Mouse (Mus musculus): Measurements from ENCODE around the gene Zmynd15.
"Not testable (repeated sequence)": the region's sequence is repeated elsewhere in the genome, so short reads cannot be mapped to it uniquely, and the experiment has no call there.

Zmynd15 gene

GRCm38 (mm10) chr11:70447373-70447772 lies 11.9 kb upstream of the Zmynd15 start:
- DNase-seq (ENCODE audit: low spot score) = no peak

GRCm38 (mm10) chr11:70450926-70451325 lies 8.3 kb upstream of the Zmynd15 start:
- DNase-seq (ENCODE audit: low spot score) = no peak

GRCm38 (mm10) chr11:70451797-70452498 lies 7.3 kb upstream of the Zmynd15 start, which contains the start of gene Med11:
Gene Med11 (plus strand): TSS chr11:70451919.
- DNase-seq (ENCODE audit: low spot score) = peak; percentile 96

GRCm38 (mm10) chr11:70453261-70454044 lies 5.8 kb upstream of the Zmynd15 start:
- no peak for DNase-seq (ENCODE audit: low spot score)

- peak; percentile 60 for DNase-seq (ENCODE audit: low spot score)
These were observed 418 bp downstream of the Zmynd15 start, which contains the start of gene Cxcl16 for GRCm38 (mm10) chr11:70459601-70460101. Gene Cxcl16 (minus strand): TSS chr11:70459984.

- no peak for DNase-seq (ENCODE audit: low spot score)
These were observed 4.7 kb downstream of the Zmynd15 start for GRCm38 (mm10) chr11:70463970-70464369.

- no peak for DNase-seq (ENCODE audit: low spot score)
These were observed 6.0 kb downstream of the Zmynd15 start for GRCm38 (mm10) chr11:70465211-70465610.

- peak; percentile 46 for DNase-seq (ENCODE audit: low spot score)
These were observed 6.6 kb downstream of the Zmynd15 start for GRCm38 (mm10) chr11:70465824-70466223.

GRCm38 (mm10) chr11:70467902-70468619 lies 8.8 kb downstream of the Zmynd15 start:
- DNase-seq (ENCODE audit: low spot score) = no peak

- DNase-seq (ENCODE audit: low spot score) = no peak
These were observed 10.5 kb downstream of the Zmynd15 start for GRCm38 (mm10) chr11:70469764-70470163.

- DNase-seq (ENCODE audit: low spot score) = no peak
These were observed 13.5 kb downstream of the Zmynd15 start for GRCm38 (mm10) chr11:70472716-70473115.

GRCm38 (mm10) chr11:70473291-70473690 lies 14.1 kb downstream of the Zmynd15 start:
- DNase-seq (ENCODE audit: low spot score) = not testable (repeated sequence)

GRCm38 (mm10) chr11:70474872-70475534 lies 15.8 kb downstream of the Zmynd15 start:
- no peak for DNase-seq (ENCODE audit: low spot score)

GRCm38 (mm10) chr11:70485498-70485897 lies 26.3 kb downstream of the Zmynd15 start:
- DNase-seq (ENCODE audit: low spot score) = no peak

GRCm38 (mm10) chr11:70487816-70488215 lies 28.6 kb downstream of the Zmynd15 start:
- no peak for DNase-seq (ENCODE audit: low spot score)

- no peak for DNase-seq (ENCODE audit: low spot score)
These were observed 29.9 kb downstream of the Zmynd15 start for GRCm38 (mm10) chr11:70489138-70489537.

- DNase-seq (ENCODE audit: low spot score) = no peak
These were observed 30.5 kb downstream of the Zmynd15 start for GRCm38 (mm10) chr11:70489684-70490083.

GRCm38 (mm10) chr11:70499566-70500475 lies 40.6 kb downstream of the Zmynd15 start:
- no peak for DNase-seq (ENCODE audit: low spot score)

GRCm38 (mm10) chr11:70500476-70500812 lies 41.2 kb downstream of the Zmynd15 start:
- no peak for DNase-seq (ENCODE audit: low spot score)

- DNase-seq (ENCODE audit: low spot score) = no peak
These were observed 42.8 kb downstream of the Zmynd15 start for GRCm38 (mm10) chr11:70502018-70502417.

GRCm38 (mm10) chr11:70504970-70505369 lies 45.7 kb downstream of the Zmynd15 start, which contains the start of gene Tm4sf5:
Gene Tm4sf5 (plus strand): TSS chr11:70505244.
- no peak for DNase-seq (ENCODE audit: low spot score)
